Mouse (Mus musculus): ENCODE results near the gene Klhdc7b.
A peak's percentile ranks its signal among the peaks of the same experiment; 100 is the strongest.

The Klhdc7b gene

DNA sequence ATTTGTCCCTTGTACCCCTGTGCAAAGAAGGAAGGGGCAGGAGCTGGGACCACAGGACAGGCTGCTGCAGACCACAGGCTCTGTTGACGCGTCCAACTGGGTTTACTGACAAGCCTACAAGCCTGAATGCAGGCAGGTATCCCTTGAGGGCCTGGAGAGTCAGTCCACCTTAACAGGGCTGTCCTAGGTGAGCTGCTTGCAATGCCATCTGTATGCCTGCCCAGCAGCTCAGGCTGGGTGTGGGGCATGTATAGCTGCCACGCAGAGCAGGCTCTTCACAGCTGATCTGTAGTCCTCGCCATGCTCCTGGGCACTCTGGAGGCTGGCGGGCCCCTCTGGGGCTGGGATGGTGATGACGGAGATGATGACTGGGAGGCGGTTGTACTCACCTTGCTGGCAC, at the start of gene Klhdc7b:
TSS of gene Klhdc7b (plus strand) at position 301 of the 400 bp plus-strand sequence.
- no peak for DNase-seq (ENCODE audit: low read depth, low spot score)

DNA sequence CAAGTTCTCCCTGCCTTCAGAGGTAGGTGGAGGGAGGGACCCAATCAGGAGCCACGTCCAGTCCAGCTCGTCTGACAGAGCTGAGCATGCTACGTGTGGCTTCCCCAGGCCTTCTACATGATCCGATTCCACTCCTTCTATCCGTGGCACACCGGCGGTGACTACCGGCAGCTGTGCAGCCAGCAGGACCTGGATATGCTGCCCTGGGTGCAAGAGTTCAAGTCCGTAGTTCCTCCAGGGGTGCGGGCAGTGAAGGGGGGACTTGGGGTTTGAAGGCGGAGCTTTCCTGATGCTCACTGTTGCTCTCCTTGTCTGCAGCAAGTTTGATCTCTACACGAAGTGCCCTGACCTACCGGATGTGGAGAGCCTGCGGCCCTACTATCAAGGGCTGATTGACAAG, 48.3 kb upstream of the Klhdc7b start:
- DNase-seq (ENCODE audit: low read depth, low spot score), result no peak

DNA sequence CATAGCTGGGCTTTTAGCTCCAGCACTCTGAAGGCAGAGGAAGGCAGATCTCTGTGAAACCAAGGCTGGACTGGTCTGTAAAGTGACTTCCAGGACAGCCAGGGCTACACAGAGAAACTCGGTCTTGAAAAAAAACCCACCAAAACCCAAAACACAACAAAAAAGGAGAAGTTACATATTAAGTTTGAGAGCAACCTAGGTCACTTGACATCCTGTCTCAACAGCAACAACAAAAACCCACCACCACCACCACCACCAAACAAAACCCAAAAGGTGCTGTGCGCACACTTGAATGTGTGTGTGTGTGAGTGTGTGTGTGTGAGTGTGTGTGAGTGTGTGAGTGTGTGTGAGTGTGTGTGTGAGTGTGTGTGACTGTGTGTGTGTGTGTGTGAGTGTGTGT, 45.0 kb upstream of the Klhdc7b start:
- no peak for DNase-seq (ENCODE audit: low read depth, low spot score)

DNA sequence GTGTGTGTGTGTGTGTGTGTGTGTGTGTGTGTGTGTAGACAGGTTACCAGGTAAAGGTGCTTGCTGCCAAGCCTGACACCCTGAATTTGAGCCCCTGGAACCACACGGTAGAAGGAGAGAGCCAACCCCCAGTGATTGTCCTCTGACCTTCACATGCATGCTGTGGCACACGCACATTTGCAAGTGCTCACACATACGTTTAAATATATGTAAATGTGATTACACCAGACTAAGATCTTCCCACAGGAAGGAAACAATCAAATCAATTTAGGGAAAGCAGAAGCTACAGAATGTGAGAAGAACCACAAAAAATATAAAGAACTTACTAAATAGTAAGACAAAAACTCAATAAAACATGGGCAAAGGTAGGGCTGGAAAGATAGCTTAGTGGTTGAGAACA, 44.6 kb upstream of the Klhdc7b start:
- DNase-seq (ENCODE audit: low read depth, low spot score), result no peak

DNA sequence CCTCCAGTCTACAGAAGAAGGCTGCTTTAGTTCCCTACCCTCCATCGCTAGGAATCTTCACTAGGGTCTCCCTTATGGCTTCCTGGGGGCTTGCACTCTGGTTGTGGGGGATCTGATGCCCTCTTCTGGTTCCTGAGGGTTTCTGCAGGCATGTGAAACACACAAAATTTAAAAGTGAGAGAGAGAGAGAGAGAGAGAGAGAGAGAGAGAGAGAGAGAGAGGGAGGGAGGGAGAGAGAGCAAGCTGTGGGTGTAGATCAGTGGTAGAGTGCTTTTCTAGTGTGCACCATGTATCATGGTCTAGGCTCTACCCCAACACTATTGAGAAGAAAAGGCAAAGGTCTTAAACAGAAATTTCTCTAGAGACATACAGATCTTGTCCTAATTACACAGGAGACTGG, 43.0 kb upstream of the Klhdc7b start:
- no peak for DNase-seq (ENCODE audit: low read depth, low spot score)

DNA sequence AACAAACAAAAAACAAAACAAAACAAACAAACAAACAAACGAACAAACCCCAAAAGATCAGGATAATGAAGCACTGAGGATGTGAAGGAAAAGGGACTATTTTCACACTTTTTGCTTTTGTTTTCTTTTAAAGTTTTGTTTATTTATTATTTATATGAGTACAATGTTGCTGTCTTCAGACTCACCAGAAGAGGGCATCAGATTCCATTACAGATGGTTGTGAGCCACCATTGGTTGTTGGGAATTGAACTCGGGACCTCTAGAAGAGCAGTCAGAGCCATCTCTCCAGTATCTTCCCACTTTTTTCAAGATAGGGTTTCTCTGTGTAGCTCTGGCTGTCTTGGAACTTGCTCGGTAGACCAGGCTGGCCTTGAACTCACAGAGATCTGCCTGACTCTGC, 41.4 kb upstream of the Klhdc7b start:
- no peak for DNase-seq (ENCODE audit: low read depth, low spot score)

DNA sequence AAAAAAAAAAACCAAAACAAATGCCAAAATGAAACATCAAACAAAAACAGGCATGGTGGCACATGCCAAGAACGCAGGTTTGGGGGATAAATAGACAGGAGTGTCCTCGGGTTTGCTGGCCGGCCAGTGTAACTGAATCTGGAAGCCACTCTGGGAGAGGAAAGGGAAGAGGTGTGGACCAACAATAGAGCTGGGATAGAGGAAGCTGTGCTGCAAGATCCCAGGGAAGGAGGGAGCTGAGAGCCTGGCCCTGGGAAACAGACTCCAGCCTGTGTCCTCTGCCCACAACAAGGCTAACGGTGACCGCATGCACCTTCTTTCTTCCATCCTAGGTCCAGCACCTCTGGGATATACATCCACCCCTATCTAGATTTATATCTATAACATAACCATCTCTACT, 34.3 kb upstream of the Klhdc7b start:
- no peak for DNase-seq (ENCODE audit: low read depth, low spot score)

DNA sequence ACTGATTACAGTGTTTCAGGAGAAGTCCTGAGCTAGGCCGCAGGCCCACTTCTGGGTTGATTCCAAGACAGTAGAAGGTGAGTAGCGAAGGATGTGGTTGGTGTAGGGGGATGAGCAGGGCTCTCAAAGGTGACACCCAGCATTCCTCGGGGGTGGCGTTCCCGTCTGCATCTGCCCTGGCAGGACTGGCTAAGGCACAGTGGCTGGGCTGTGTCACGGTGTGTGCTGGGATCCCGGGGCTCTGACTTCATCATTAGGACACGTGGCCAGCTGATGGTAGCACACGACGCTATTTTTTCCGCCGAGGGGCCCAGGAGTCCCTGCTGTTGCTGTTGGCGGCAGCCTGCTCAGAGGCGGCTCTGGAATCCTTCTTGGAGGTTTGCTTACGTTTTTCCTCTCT, 33.4 kb upstream of the Klhdc7b start:
- DNase-seq (ENCODE audit: low read depth, low spot score), result no peak

DNA sequence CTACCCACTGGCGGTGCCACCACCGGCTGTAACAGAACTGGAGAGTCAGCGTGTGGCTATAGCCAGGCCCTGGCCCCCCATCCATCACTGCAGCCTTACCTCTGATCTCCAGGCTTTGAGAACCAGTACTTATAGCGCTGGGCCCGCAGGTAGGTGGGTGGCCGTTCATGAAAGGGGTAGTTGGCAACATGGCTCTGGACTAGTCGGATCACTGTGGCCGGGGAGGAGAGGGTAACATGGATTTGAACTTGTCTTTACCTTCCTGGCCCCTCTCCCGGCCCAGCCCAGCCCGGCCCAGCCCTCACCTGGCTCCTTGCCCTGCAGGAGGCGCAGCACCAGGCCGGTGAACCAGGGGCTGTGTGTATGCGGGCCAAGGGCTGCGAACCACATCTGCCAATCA, 32.7 kb upstream of the Klhdc7b start:
- DNase-seq (ENCODE audit: low read depth, low spot score), result no peak

DNA sequence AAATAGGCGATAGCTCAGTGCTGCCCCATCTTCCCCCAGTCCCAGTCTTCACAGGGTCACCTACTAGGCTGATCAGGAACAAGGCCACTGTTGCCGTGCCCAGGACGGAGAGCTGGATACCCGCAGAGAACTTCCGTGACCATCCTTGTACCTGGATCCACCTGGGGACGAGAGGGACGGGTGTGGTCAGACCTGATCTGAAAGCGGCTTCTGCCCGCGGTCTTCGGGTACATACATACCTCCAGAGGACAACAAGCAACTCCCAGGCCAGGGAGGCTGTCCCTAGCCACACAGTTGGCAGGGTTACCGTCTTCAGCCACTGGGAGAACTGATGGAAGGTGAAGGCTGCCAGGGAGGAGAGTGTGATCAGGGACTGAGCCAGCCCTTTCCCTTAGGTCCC, 31.9 kb upstream of the Klhdc7b start:
- no peak for DNase-seq (ENCODE audit: low read depth, low spot score)

DNA sequence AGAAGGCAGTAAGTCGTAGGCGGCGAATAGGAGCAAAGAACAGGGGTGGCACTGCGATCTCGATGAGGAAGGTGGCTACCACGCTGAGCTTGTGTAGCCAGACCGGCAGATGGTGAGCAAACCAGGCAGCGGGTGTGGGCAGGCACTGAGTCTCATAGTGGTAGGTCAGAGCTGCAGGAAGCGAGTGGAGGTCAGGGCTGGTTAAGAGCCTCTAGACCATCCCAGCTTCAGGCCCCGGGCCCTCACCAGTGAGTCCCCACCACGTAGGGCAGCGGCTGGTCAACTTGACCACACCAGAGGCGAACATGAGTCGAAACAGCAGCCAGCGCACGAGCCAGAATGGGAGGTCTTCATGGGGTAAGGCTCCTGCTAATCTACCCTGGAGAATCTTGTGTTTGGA, 30.9 kb upstream of the Klhdc7b start:
- DNase-seq (ENCODE audit: low read depth, low spot score), result no peak

DNA sequence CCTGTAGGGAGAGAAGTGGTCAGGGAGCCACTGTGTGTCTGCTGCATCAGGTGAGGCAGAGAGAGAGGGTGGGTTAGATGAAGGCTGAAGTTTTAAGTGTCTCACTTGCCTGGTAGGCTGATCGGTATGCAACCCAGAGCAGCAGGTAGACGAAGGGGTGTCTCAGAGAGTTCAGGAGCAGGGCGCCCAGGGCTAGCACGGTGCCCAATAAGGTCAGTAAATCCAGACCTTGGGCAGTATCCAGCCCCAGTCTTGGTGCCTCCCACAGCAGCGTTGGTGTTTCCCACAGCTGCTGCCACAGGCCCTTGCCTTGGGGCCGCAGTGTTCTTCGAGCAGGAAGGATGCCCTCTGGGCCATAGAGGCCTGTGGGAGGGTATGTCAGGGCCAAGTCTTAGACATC, 30.3 kb upstream of the Klhdc7b start:
- DNase-seq (ENCODE audit: low read depth, low spot score), result no peak

DNA sequence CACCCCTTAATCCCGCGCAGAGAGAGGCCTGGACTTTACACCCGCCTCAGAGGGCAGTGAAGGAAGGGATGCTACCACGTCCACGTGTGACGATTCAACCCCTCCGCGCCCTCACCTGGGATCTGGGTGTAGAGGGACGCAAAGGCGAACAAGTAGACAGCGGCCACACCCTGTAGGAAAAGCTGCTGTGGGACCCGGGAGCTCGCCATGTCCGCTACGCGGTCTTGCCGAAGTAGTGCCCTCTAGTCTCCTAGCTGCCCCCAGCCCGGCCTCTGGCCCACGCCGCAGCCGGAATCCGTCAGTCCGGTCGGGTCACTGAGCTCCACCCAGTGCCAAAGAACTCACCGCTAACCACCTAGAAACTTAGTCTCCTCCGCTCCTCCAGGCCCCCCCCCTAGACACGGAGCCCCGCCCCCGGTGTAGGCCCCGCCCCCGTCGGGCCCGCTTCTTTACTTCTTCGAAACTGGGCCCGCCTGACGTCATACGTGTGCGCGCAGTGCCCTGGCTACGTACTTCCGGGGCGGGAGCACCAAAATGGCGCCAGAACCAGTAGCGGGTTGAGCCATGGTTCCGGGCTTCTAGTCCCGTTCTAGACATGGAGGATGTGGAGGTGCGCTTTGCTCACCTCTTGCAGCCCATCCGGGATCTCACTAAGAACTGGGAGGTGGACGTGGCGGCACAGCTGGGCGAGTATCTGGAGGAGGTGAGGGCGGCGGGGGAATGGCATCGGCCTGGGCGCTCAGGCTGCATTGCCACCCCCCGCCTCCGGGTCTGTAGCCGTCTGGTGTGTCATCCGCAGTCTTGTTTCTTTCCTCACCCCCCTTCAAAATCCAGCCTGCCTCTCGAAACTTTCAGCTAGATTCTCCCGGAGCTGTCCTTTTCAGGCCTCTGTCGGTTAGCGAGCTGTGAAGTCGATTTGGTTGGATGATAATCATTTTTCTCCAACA, 29.2 kb upstream of the Klhdc7b start, which contains the start of the genes Lmf2 and Ncaph2:
TSS of gene Lmf2 (minus strand) at position 419 of the 947 bp plus-strand sequence.
TSS of gene Ncaph2 (plus strand) at position 479 of the 947 bp plus-strand sequence.
- peak; percentile 98 for DNase-seq (ENCODE audit: low read depth, low spot score)

DNA sequence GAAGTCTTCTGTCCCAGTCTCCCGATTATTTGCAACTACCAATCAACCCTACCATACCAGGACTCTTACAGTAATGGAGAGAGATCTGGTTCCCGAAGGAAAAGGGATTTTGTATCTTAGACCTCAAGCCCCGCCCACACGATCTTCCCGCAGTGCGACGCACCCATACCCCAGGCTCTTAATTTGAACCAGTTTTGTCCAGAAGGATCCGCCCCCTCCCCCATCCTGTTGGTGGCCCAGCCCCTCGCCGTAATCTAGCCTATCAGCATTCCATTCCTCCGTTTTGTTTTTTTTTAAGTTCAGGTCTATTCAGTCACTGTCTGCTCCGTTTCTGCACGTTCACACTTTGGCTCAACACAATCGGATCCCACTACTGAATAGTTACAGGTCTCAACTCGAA, 28.3 kb upstream of the Klhdc7b start:
- peak; percentile 61 for DNase-seq (ENCODE audit: low read depth, low spot score)

DNA sequence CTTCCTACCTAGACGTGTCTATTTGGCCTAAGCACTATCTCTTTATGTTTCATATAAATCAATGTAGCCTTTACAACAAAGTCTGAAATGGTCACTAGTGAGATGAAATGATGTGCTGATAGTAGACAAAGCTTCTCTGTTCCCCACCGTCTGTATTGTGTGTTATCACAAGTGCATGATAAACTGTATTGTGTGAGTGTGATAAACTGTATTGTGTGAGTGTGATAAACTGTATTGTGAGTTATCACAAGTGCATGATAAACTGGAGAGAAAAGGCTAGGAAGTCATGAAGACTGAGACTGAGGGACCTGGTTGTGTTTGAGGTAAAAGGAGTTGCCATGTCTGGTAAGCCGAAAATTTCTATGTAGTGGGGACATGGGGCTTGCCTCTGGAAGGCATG, 25.9 kb upstream of the Klhdc7b start:
- no peak for DNase-seq (ENCODE audit: low read depth, low spot score)

DNA sequence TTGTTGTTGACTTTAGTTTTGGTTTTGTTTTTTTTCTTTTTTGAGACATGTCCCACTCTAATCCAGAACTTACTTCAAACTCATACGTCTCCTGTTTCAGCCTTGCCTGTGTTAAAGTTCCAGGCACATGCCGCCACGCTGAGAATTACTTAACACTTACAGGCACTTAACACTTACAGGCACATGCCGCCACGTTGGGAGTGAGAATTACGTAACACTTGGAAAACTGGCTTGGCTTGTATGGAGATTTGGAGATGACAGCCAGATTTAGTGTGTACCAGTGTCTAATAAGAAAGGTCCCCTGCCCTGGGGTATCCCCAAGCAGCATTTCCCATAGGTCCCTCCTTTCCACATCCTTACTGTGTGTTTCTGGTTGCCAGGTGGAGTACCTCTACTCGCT, 21.7 kb upstream of the Klhdc7b start:
- no peak for DNase-seq (ENCODE audit: low read depth, low spot score)

DNA sequence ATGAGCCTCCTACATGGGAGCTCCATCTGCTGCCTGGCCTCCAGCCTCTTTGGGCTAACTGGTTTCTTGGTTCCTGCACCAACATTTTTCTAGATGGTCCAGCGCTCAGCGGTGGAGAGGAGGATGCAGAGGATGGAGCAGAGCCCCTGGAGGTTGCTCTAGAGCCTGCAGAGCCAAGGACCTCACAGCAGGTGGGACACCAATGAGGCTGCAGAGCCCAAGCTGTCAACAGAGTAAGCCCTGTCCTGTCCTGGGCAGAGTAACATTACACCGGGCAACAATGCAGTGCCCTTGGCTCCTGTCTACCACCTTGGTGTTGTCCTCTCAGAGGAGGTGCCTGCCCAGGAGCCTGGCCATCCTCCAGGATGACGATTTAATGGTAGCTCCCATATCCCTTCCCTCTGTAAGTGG, 19.6 kb upstream of the Klhdc7b start:
- DNase-seq (ENCODE audit: low read depth, low spot score), result peak; percentile 95

DNA sequence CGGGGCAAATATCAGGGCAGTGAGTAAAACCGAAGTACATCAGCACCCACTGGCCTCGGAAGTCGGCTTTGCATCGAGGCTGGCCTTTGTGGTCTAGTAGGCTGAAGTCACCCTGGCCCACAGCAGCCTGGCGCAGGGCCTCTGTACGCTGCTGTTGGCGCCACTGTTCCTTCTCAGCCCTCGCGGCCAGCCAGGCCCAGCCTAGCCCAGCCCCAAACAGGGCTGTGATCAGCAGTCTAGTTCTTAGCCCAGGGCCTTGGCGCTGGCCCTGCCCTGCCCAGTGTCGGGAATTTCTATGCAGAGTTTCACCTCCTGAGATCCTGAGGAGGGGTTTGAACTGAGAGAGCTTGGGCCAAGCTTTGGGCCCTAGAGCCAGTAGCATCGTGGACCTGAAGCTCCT, 12.6 kb upstream of the Klhdc7b start:
- DNase-seq (ENCODE audit: low read depth, low spot score), result no peak

DNA sequence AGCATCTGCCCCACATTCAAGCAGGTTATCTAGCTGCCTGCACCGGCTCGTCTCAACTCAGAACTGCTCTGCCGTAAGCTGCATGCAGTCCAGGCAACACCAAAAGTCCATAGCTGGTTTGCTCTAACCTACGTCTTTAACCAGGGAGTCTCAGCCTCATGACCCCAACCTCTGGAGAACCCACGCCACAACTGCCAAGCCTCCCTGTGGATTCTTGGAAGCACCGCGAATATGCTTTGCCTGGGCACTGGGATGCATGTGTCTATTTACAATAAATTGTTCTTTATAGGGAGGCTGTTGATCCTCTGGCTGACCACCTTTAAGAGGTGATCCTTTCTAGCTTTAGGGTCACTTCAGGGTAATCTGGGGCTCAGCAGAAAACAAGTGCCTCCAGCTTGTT, 12.2 kb upstream of the Klhdc7b start:
- DNase-seq (ENCODE audit: low read depth, low spot score), result no peak

DNA sequence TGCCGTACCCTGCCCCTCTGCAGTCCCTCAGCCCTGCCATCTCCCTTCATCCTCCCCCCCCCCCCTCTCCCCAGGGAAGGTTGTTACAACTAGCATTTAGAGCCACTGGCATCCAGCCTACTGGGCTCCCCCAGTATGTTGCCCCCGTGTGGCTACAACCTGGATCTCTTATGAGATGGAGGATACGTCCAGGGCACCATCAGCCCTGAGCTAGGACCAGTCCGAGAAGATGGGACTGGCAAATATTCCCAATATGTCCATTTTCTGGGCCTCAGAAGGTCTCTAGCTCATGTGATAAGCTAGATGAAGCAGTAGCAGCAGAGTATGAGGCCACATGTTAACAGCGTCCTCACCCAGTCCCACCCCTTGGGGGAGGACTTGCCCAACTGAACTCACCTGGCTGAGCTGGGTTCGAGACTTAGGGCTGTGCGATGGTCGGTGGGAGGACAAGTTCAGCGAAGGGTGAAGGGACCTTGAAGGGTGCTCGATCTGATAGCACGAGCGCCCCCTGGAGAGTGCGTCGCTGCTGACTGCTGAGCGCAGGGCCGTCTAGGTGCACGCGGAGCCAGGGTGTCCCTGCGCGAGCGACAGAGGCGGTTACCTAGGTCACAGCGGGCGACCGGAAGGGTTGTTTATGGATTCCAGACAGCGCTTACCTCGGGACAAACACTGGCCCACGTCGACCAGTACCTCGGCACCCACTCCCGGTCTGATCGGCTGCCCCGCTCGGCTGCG, 11.5 kb upstream of the Klhdc7b start:
- DNase-seq (ENCODE audit: low read depth, low spot score), result peak; percentile 91

DNA sequence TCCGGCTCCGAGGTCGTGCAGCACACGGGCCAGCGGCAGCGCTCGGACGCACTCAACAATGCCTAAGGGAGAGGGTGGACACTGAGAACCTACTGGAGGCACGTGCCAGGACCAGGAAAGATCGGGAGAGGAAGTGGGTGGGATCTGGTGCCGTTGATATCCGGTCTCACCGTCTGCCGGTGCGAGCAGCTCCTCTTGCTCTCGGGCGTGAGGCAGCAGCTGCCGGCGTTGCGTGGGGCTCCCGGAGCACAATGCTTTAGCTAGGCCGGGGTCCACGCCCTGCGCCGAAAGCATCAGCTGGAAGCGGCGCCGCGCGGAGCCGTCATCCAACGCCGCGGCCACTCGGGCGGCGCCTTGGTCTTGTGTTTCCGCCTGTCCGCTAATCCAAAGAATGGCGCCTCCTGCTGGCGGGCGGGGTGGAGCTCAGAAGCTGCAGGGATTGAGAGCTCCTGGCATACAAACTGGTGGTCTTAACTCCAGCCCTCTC, 10.9 kb upstream of the Klhdc7b start, which contains the start of gene Sco2:
TSS of gene Sco2 (minus strand) at position 85 of the 487 bp plus-strand sequence.
- peak; percentile 94 for DNase-seq (ENCODE audit: low read depth, low spot score)

DNA sequence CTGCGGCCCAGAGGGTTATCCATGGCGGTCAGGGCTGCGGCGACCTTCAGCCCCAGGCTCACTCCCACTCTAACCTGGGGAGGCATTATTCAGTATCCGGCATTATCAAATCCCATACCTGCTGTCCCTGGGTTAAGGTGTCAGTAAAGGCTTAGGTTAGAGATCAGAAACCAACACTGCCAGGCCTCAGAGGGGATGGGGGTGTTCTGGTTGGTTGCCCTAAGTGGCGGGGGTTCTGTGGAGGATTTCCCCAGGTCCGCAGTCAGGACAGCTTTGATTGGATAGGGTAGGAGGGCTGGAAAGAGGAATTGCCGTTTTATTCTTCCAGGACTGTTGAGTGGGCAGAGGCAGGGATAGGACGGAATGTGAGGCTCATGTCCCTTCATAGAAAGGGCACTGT, 10.4 kb upstream of the Klhdc7b start:
- no peak for DNase-seq (ENCODE audit: low read depth, low spot score)
